ENCODE assay signal across 21 mouse cellular contexts in the genomic region with DNA sequence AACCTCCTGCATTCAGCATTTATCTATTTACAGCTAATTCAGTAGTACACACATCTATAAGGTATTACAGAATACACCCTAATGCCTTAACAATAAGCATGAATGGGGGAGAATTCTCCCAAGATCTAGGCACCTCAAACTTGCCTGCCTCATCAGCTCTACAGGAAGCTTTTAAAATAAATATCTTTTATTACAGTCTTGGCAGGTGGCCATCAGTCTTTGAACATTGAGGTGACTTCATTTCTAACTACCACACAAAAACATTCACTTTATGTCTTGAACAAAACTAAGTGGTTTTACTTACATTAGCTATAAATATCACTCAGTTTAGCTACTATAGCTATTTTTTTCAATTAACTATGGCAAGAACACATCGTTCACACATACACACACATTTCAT.
A peak's percentile ranks its signal among the peaks of the same experiment; 100 is the strongest.
DNase-seq lines count a peak whose midpoint lies in the region; ATAC-seq lines count a peak whose summit lies in the region.
"Had no signal": no experiment of that assay in that cellular context is flagged by ENCODE, and none has a peak within 500 bp of the region (broad histone marks: within the 10 kb centered on the region; RNA-seq: fewer than 3 reads in every experiment).

No protein-coding gene starts in this region.

- whole genome bisulfite sequencing in intestine, embryonic 16.5 days, result 81% methylated on average over 1 of the region's 1 CpGs
- 76% methylated on average over 1 of the region's 1 CpGs for WGBS in intestine, embryonic 15.5 days
- WGBS in large intestine, adult 2 months, result 42% methylated on average over 1 of the region's 1 CpGs

- no peak overlapping the region for H3K27ac ChIP-seq in intestine, embryonic 16.5 days (ENCODE audit: low read length)
- H3K27ac ChIP-seq in intestine, embryonic 15.5 days, result no peak overlapping the region
- H3K27ac ChIP-seq: embryonic facial prominence, embryonic 13.5 days; forebrain, embryonic 10.5 days; forebrain, embryonic 13.5 days; hindbrain, embryonic 12.5 days; hindbrain, embryonic 15.5 days had no signal

- no peaks in the 10 kb centered on the region for H3K9me3 ChIP-seq in intestine, embryonic 16.5 days (ENCODE audit: control insufficient read depth, low read length)
- H3K9me3 ChIP-seq in intestine, embryonic 15.5 days, result no peaks in the 10 kb centered on the region
- H3K9me3 ChIP-seq: embryonic facial prominence, embryonic 13.5 days; forebrain, embryonic 10.5 days; forebrain, embryonic 13.5 days; hindbrain, embryonic 12.5 days; hindbrain, embryonic 15.5 days had no signal

- no peaks in the 10 kb centered on the region for H3K27me3 ChIP-seq in intestine, embryonic 16.5 days (replicated peaks; ENCODE audit: control insufficient read depth, insufficient read depth, low read length)
- no peaks in the 10 kb centered on the region for H3K27me3 ChIP-seq in intestine, embryonic 15.5 days (replicated peaks)
- H3K27me3 ChIP-seq: embryonic facial prominence, embryonic 13.5 days; forebrain, embryonic 13.5 days; hindbrain, embryonic 12.5 days; hindbrain, embryonic 15.5 days; Patski had no signal

- no peak overlapping the region for H3K4me3 ChIP-seq in intestine, embryonic 16.5 days (ENCODE audit: low read length)
- H3K4me3 ChIP-seq in intestine, embryonic 15.5 days (replicated peaks), result no peak overlapping the region
- H3K4me3 ChIP-seq: embryonic facial prominence, embryonic 13.5 days; forebrain, embryonic 10.5 days; forebrain, embryonic 13.5 days; hindbrain, embryonic 12.5 days; hindbrain, embryonic 15.5 days had no signal

- peak; percentile 5 for DNase-seq in lung, postnatal 36 days
- no peak for DNase-seq in lung, adult 18-20 months
- peak; percentile 14 for DNase-seq in large intestine, adult 2 months (ENCODE audit: low read depth, low spot score)
- DNase-seq in adrenal gland, postnatal 10 days, result no peak
- DNase-seq: adrenal gland, postnatal 14 days; cerebellum, adult 11 months; cerebellum, adult 2 months; cerebellum, adult 9-11 months; cerebellum, postnatal 25 days; gastrocnemius, postnatal 14 days; heart, adult 11 months had no signal

- no peak overlapping the region for H3K4me2 ChIP-seq in intestine, embryonic 16.5 days (ENCODE audit: low read depth, low read length)
- no peak overlapping the region for H3K4me2 ChIP-seq in intestine, embryonic 15.5 days (replicated peaks)
- H3K4me2 ChIP-seq: embryonic facial prominence, embryonic 13.5 days; forebrain, embryonic 13.5 days; heart, embryonic 11.5 days; hindbrain, embryonic 12.5 days; hindbrain, embryonic 15.5 days had no signal

- no peak overlapping the region for H3K9ac ChIP-seq in intestine, embryonic 16.5 days (ENCODE audit: low read depth, low read length)
- H3K9ac ChIP-seq in intestine, embryonic 15.5 days, result no peak overlapping the region
- H3K9ac ChIP-seq: embryonic facial prominence, embryonic 13.5 days; forebrain, embryonic 13.5 days; hindbrain, embryonic 12.5 days; hindbrain, embryonic 15.5 days had no signal

- ATAC-seq in intestine, embryonic 16.5 days, result 0 out of 2 replicates have a peak, but pooled peaks have one; percentile 18
- no peak for ATAC-seq in intestine, embryonic 15.5 days
- ATAC-seq: forebrain, embryonic 13.5 days; forebrain, embryonic 16.5 days; Patski had no signal

- H3K36me3 ChIP-seq in intestine, embryonic 16.5 days (ENCODE audit: control insufficient read depth, insufficient read depth, low read length), result no peaks in the 10 kb centered on the region
- no peaks in the 10 kb centered on the region for H3K36me3 ChIP-seq in intestine, embryonic 15.5 days
- H3K36me3 ChIP-seq: embryonic facial prominence, embryonic 13.5 days; forebrain, embryonic 10.5 days; hindbrain, embryonic 12.5 days; hindbrain, embryonic 15.5 days had no signal

- no peaks in the 10 kb centered on the region for H3K4me1 ChIP-seq in intestine, embryonic 16.5 days (ENCODE audit: control insufficient read depth, insufficient read depth, low read length)
- H3K4me1 ChIP-seq in intestine, embryonic 15.5 days (replicated peaks), result no peaks in the 10 kb centered on the region
- H3K4me1 ChIP-seq: embryonic facial prominence, embryonic 13.5 days; forebrain, embryonic 10.5 days; forebrain, embryonic 13.5 days; hindbrain, embryonic 12.5 days; hindbrain, embryonic 15.5 days had no signal

Comparison
In these comparisons a context has a peak if more than half of its experiments do, and no peak if none do; other contexts are left out.
1. DNase-seq: peak in lung, postnatal 36 days (single experiment) and large intestine, adult 2 months (single experiment); none in lung, adult 18-20 months (0 of 2) and adrenal gland, postnatal 10 days (single experiment).